Mouse (Mus musculus) hindbrain, embryonic 15.5 days (tissue): ENCODE data around the gene Glb1. TPM values are rescaled to one million over a fixed set of nuclear protein-coding genes. Genes with fewer than 3 reads are reported as not detected.

Experiments
- ATAC-seq: fragments of 200-750 bp; cut with Nextera tagmentation; 2 replicates; pipeline ENCODE4 v1.8.0; 2017; ENCODE audit warnings: low read depth, moderate number of reproducible peaks, moderate TSS enrichment; ENCODE audit not compliant: low FRiP score
- H3K27ac ChIP-seq: fragments of 300-500 bp; sonication (generic); replicated peaks from 2 replicates; pipeline ENCODE4 v1.5.1; 2015; ENCODE audit warnings: mild to moderate bottlenecking, inconsistent platforms
- H3K27me3 ChIP-seq: fragments of 300-500 bp; sonication (generic); 2 replicates; pipeline ENCODE4 v1.6.1; 2015; ENCODE audit warnings: control low read depth, inconsistent platforms
- H3K36me3 ChIP-seq: fragments of 300-500 bp; sonication (generic); 2 replicates; pipeline ENCODE4 v1.6.1; 2015; ENCODE audit warnings: control low read depth, inconsistent platforms
- H3K4me1 ChIP-seq: fragments of 300-500 bp; sonication (generic); replicated peaks from 2 replicates; pipeline ENCODE4 v1.6.1; 2015; ENCODE audit warnings: control low read depth, inconsistent platforms
- H3K4me2 ChIP-seq: fragments of 300-500 bp; sonication (generic); 2 replicates; pipeline ENCODE4 v1.6.1; 2015; ENCODE audit warnings: moderate library complexity, mild to moderate bottlenecking, inconsistent platforms
- H3K4me3 ChIP-seq: fragments of 300-500 bp; sonication (generic); 2 replicates; pipeline ENCODE4 v1.5.1; 2015; ENCODE audit warnings: mild to moderate bottlenecking, inconsistent platforms
- H3K9ac ChIP-seq: fragments of 300-500 bp; sonication (generic); 2 replicates; pipeline ENCODE4 v1.6.1; 2015; ENCODE audit warnings: inconsistent platforms
- H3K9me3 ChIP-seq: fragments of 300-500 bp; sonication (generic); 2 replicates; pipeline ENCODE4 v1.6.1; 2016; ENCODE audit warnings: control low read depth, inconsistent platforms
- WGBS: fragments of 180-500 bp; shearing (Covaris S2); methylation state at CpG from one replicate; pipeline ENCODE4 v1.1.7; 2015; 5-methylcytosine and 5-hydroxymethylcytosine counted together
- polyA plus RNA-seq: library from polyadenylated mRNA; unstranded; fragments of >200 nt; fragmentation: Nextera tagmentation; extraction: Ambion mirVana; gene quantifications from 2 replicates; pipeline ENCODE4 v1.2.1, GENCODE M21; 2015

Gene Glb1
- polyA plus RNA-seq, 1 experiment from 2014 or later, result 32.2 TPM

- Histone ChIP-seq H3K4me1 (no peaks in the 10 kb centered on the region), H3K27me3 (no peaks in the 10 kb centered on the region), H3K27ac (no peak overlapping the region), H3K9ac (no peak overlapping the region), H3K4me3 (no peak overlapping the region), H3K9me3 (no peaks in the 10 kb centered on the region), H3K36me3 (peaks cover 13% of the 10 kb centered on the region), H3K4me2 (no peak overlapping the region)
- no peak for ATAC-seq
- 98% methylated on average over 5 of the region's 5 CpGs for WGBS
Measured at GRCm38 (mm10) chr9:114425576-114425975, 24.7 kb downstream of the Glb1 start.

GRCm38 (mm10) chr9:114426201-114426600 is 25.3 kb downstream of the Glb1 start:
- no peak overlapping the region for H3K4me2 ChIP-seq
- WGBS, result 97% methylated on average over 5 of the region's 5 CpGs
- H3K4me3 ChIP-seq, result no peak overlapping the region
- no peak overlapping the region for H3K27ac ChIP-seq
- no peaks in the 10 kb centered on the region for H3K9me3 ChIP-seq
- no peaks in the 10 kb centered on the region for H3K4me1 ChIP-seq
- no peak for ATAC-seq
- H3K27me3 ChIP-seq, result no peaks in the 10 kb centered on the region
- no peak overlapping the region for H3K9ac ChIP-seq
- H3K36me3 ChIP-seq, result peaks cover 14% of the 10 kb centered on the region

DNA sequence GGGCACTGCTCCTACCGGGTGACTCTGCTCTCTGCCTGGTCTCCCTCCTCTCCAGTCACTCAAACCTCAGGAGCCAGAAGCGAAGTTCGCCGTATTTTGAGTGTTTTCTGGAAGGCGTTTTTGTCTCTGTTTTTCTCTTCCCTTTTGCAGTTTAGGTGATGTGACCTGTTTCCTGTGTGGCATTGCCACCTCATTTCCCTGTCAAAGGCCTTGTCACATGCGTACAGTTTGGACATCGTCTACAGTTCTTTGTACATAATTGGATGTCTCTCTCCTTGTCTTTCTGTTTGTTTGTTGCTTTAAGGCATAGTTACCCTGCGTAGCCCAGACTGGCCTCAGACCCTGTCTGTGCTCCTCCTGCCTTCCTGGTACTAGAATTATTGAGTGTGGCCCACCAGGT is 26.5 kb downstream of the Glb1 start:
- H3K4me1 ChIP-seq, result no peaks in the 10 kb centered on the region
- no peaks in the 10 kb centered on the region for H3K9me3 ChIP-seq
- H3K27me3 ChIP-seq, result no peaks in the 10 kb centered on the region
- H3K4me3 ChIP-seq, result no peak overlapping the region
- no peak overlapping the region for H3K27ac ChIP-seq
- 92% methylated on average over 8 of the region's 8 CpGs for WGBS
- H3K36me3 ChIP-seq, result peaks cover 14% of the 10 kb centered on the region
- no peak for ATAC-seq
- no peak overlapping the region for H3K4me2 ChIP-seq
- no peak overlapping the region for H3K9ac ChIP-seq

DNA sequence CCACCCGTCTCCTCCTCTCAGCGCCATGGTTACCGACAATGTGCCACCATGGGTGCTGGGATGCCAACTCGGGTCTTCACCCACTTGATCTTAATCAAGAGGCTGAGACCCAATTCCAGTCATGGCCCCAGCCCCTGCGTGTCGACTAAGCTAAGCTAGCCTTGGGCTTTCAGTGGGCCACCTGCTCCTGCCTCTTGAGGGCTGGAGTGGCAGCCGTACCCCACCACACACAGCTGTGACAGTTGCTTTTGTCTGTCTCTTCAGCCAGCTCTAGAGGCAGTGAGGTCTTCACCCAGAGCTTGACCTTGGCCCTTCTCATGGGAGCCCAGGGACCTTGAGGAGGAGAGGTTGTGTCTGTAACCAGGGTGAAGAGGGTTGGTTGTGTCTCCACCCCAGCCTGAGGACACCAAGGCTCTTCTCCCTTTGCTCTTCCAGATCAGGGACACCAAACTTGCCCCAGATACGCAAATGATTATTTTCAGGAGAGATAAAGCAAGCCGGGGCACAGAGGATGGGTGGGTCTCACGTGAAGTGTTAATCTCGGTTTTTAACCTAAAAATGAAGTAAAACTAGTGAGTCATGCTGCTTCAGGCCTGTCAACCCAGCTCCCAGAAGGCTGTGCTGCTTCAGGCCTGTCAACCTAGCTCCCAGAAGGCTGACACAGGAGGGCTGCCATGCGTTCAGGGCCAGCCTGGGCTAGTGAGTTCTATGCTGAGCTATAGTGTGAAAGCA is 27.4 kb downstream of the Glb1 start:
- no peaks in the 10 kb centered on the region for H3K4me1 ChIP-seq
- no peak overlapping the region for H3K27ac ChIP-seq
- H3K4me3 ChIP-seq, result no peak overlapping the region
- H3K27me3 ChIP-seq, result no peaks in the 10 kb centered on the region
- H3K9ac ChIP-seq, result no peak overlapping the region
- no peak overlapping the region for H3K4me2 ChIP-seq
- ATAC-seq, result no peak
- 81% methylated on average over 12 of the region's 12 CpGs for WGBS
- no peaks in the 10 kb centered on the region for H3K9me3 ChIP-seq
- peaks cover 14% of the 10 kb centered on the region for H3K36me3 ChIP-seq

- no peak overlapping the region for H3K27ac ChIP-seq
- 67% methylated on average over 2 of the region's 2 CpGs for WGBS
- no peaks in the 10 kb centered on the region for H3K4me1 ChIP-seq
- no peak overlapping the region for H3K4me3 ChIP-seq
- no peaks in the 10 kb centered on the region for H3K27me3 ChIP-seq
- H3K9me3 ChIP-seq, result peaks cover 5% of the 10 kb centered on the region; the same call in 1 of the 2 replicates
- H3K4me2 ChIP-seq, result no peak overlapping the region
- peaks cover 15% of the 10 kb centered on the region; the same call in 1 of the 2 replicates for H3K36me3 ChIP-seq
- no peak overlapping the region for H3K9ac ChIP-seq
- ATAC-seq, result no peak
Measured at GRCm38 (mm10) chr9:114435668-114436067, 34.8 kb downstream of the Glb1 start.

- H3K4me3 ChIP-seq, result no peak overlapping the region
- no peak overlapping the region for H3K27ac ChIP-seq
- H3K9me3 ChIP-seq, result peaks cover 5% of the 10 kb centered on the region; the same call in 1 of the 2 replicates
- no peaks in the 10 kb centered on the region for H3K4me1 ChIP-seq
- H3K36me3 ChIP-seq, result peaks cover 15% of the 10 kb centered on the region; the same call in 1 of the 2 replicates
- WGBS, result 88% methylated on average over 10 of the region's 10 CpGs
- H3K9ac ChIP-seq, result no peak overlapping the region
- H3K4me2 ChIP-seq, result no peak overlapping the region
- H3K27me3 ChIP-seq, result no peaks in the 10 kb centered on the region
- no peak for ATAC-seq
Measured at GRCm38 (mm10) chr9:114440548-114440947, 39.7 kb downstream of the Glb1 start.

DNA sequence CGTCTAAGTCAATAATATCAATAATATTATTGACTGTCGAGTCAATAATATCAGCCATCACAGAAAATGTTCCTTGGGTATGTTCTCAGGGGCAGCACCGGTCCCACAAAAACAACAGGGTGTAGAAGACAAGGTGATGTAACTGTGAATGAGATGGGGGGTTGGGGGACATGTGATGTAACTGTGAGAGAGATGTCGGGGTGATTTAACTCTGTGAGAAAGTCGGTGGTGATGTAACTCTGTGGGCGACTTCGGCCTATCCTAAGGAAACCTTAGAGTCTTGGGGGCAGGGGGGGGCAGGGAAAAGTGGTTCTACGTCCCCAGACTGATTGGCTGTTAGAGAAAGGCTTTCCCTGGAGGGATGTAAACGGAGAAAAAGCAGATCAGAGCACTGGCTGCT is 41.3 kb downstream of the Glb1 start:
- Histone ChIP-seq H3K36me3 (0 out of 2 replicates have a peak, but pooled peaks cover 2% of the 10 kb centered on the region), H3K27me3 (no peaks in the 10 kb centered on the region), H3K9me3 (no peaks in the 10 kb centered on the region), H3K4me1 (no peaks in the 10 kb centered on the region), H3K9ac (no peak overlapping the region), H3K4me3 (no peak overlapping the region), H3K4me2 (no peak overlapping the region), H3K27ac (no peak overlapping the region)
- 94% methylated on average over 9 of the region's 9 CpGs for WGBS
- no peak for ATAC-seq

DNA sequence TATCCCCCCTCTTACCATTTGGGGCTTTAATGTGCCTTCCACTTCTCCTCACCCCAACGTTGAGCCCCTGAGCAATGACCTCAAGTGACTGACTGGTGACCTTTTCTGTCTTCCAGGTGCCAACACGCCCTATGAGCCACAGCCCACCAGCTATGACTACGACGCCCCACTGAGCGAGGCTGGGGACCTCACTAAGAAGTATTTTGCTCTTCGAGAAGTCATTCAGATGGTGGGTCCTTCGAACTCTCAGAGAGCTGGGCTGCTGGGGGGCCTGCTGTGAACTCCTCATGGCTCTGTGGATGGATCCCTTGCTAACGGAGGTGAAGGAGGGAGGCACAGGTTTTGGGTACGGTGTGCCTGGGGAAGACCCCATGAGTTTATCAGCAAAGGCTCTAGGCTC is 42.0 kb downstream of the Glb1 start:
- Histone ChIP-seq H3K36me3 (0 out of 2 replicates have a peak, but pooled peaks cover 2% of the 10 kb centered on the region), H3K27me3 (no peaks in the 10 kb centered on the region), H3K9me3 (no peaks in the 10 kb centered on the region), H3K4me1 (no peaks in the 10 kb centered on the region), H3K4me2 (no peak overlapping the region), H3K27ac (no peak overlapping the region), H3K4me3 (no peak overlapping the region), H3K9ac (no peak overlapping the region)
- WGBS, result 85% methylated on average over 9 of the region's 9 CpGs
- no peak for ATAC-seq

- Histone ChIP-seq H3K36me3 (0 out of 2 replicates have a peak, but pooled peaks cover 2% of the 10 kb centered on the region), H3K27me3 (no peaks in the 10 kb centered on the region), H3K27ac (no peak overlapping the region), H3K4me3 (no peak overlapping the region), H3K4me1 (no peaks in the 10 kb centered on the region), H3K4me2 (no peak overlapping the region), H3K9ac (no peak overlapping the region), H3K9me3 (no peaks in the 10 kb centered on the region)
- WGBS, result 92% methylated on average over 8 of the region's 8 CpGs
- no peak for ATAC-seq
Measured at GRCm38 (mm10) chr9:114443351-114443750, 42.5 kb downstream of the Glb1 start.

DNA sequence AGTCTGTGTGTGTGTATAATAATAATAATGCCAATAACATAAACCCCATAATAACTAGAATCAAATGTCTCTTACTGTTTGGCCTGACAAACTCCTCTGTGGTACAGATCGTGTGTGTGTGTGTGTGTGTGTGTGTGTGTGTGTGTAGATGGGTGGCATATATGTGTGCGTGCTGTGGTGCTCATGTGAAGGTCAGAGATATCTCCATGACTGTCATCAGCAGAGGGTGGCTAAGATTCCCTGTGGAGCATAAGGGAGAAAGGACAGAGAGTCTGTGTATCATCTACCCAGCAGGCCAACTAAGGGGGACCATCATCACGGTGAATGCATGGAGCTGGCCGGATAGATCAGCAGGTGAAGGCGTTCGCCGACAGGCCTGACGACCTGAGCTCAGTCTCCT is 46.0 kb downstream of the Glb1 start:
- Histone ChIP-seq H3K4me3 (no peak overlapping the region), H3K36me3 (0 out of 2 replicates have a peak, but pooled peaks cover 2% of the 10 kb centered on the region), H3K4me2 (no peak overlapping the region), H3K27ac (no peak overlapping the region), H3K4me1 (no peaks in the 10 kb centered on the region), H3K9me3 (no peaks in the 10 kb centered on the region), H3K27me3 (no peaks in the 10 kb centered on the region), H3K9ac (no peak overlapping the region)
- no peak for ATAC-seq
- WGBS, result 94% methylated on average over 8 of the region's 8 CpGs

DNA sequence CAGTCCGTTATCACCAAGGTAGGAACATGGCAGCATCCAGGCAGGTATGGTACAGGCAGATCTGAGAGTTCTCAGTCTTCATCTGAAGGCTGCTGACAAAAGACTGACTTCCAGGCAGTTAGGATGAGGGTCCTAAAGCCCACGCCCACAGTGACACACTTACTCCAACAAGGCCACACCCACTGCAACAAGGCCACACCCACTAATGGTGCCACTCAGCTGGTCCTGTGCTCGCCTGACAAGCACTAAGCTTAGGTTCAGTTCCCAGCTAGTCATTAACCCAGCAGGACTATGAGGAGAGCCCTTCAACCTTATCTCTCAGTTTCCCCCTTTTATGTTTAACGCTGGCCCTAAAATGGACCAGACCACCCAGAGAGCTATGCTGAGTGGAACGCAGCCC is 47.8 kb downstream of the Glb1 start:
- ATAC-seq, result no peak
- Histone ChIP-seq H3K36me3 (no peaks in the 10 kb centered on the region), H3K9me3 (no peaks in the 10 kb centered on the region), H3K9ac (no peak overlapping the region), H3K4me2 (no peak overlapping the region), H3K4me3 (no peak overlapping the region), H3K4me1 (no peaks in the 10 kb centered on the region), H3K27ac (no peak overlapping the region), H3K27me3 (no peaks in the 10 kb centered on the region)
- 80% methylated on average over 5 of the region's 5 CpGs for WGBS

- ATAC-seq, result no peak
- H3K9ac ChIP-seq, result no peak overlapping the region
- H3K4me2 ChIP-seq, result no peak overlapping the region
- no peak overlapping the region for H3K27ac ChIP-seq
- 91% methylated on average over 13 of the region's 13 CpGs for WGBS
- no peak overlapping the region for H3K4me3 ChIP-seq
- no peaks in the 10 kb centered on the region for H3K4me1 ChIP-seq
- no peaks in the 10 kb centered on the region for H3K27me3 ChIP-seq
- H3K9me3 ChIP-seq, result no peaks in the 10 kb centered on the region
- no peaks in the 10 kb centered on the region for H3K36me3 ChIP-seq
Measured at GRCm38 (mm10) chr9:114449120-114449754, 48.4 kb downstream of the Glb1 start.
